Comparison of ENCODE assay signal across 7 mouse cellular contexts in the genomic region with DNA sequence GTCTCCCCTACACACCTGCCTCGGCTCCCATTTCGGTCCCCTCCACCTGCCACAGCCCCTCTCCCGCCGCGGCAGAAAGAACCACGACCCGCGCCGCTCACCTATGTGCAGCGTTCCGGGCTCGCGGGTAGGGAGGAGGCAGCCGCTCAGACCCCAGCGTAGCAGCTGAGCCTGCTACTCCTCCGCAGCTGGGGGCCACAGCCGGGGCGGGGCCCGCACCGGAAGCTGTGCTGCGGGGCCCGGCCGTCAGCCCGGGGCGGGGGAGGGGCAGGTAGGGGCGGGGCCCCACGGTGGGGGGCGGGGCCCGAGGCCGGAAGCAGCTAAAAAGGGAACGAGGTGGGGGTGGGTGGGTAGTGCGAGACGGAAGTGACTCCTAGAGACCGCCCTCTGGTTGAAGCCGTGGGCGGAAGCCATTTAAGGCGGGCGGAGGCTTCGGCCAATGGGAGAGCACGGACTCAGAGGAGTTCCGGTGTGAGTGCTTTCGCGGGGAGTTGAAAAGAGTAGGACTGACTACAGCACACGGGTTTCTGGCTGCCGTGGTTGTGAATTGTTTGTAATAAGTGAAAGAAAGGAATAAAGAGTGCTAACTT. TPM values are rescaled to one million over a fixed set of nuclear protein-coding genes. Genes with fewer than 3 reads are reported as not detected.
DNase-seq lines count a peak whose midpoint lies in the region; ATAC-seq lines count a peak whose summit lies in the region.

Arid3b (minus strand) TSS at position 213 of the 590 bp plus-strand sequence.

- no peaks in the 10 kb centered on the region for H3K36me3 ChIP-seq in intestine, embryonic 15.5 days
- H3K36me3 ChIP-seq in midbrain, embryonic 10.5 days = peaks cover 21% of the 10 kb centered on the region

- H3K9ac ChIP-seq in intestine, embryonic 15.5 days = peak within 1 kb of the TSS; percentile 69

- no peaks in the 10 kb centered on the region for H3K27me3 ChIP-seq in intestine, embryonic 15.5 days (replicated peaks)
- H3K27me3 ChIP-seq in midbrain, embryonic 10.5 days (ENCODE audit: low read depth, poor library complexity, severe bottlenecking) = 0 out of 2 replicates have a peak, but pooled peaks cover 7% of the 10 kb centered on the region

- H3K4me2 ChIP-seq in intestine, embryonic 15.5 days (replicated peaks) = peak within 1 kb of the TSS; percentile 81

- DNase-seq in adrenal gland, adult 18-20 months (ENCODE audit: low spot score in 2 of 2) = peak; percentile 73 to 81
- peak; percentile 99 for DNase-seq in embryo, embryonic 11 days
- peak; percentile 95 for DNase-seq in gastrocnemius, postnatal 25 days
- peak; percentile 89 to 97 for DNase-seq in left cerebral cortex, postnatal 25 days (ENCODE audit: low spot score in 2 of 2)
- peak; percentile 96 for DNase-seq in midbrain, embryonic 10.5 days (ENCODE audit: low spot score)
- DNase-seq in right cerebral cortex, postnatal 4 days = peak; percentile 87

- peak; percentile 99 for ATAC-seq in intestine, embryonic 15.5 days

- WGBS in intestine, embryonic 15.5 days = under 1% methylated on average over 44 of the region's 45 CpGs
- WGBS in midbrain, embryonic 10.5 days = under 1% methylated on average over 45 of the region's 45 CpGs

- intact Hi-C loops in left cerebral cortex, postnatal 25 days (cut with DNase I) = loop anchor here (1.0 kb wide), 1 partner anchor 71 kb away; the partner anchor contains the start of gene Clk3

- H3K4me1 ChIP-seq in intestine, embryonic 15.5 days (replicated peaks) = peaks cover 10% of the 10 kb centered on the region
- peaks cover 44% of the 10 kb centered on the region for H3K4me1 ChIP-seq in midbrain, embryonic 10.5 days

- H3K27ac ChIP-seq in intestine, embryonic 15.5 days = peak within 1 kb of the TSS; percentile 59; the same call in 1 of the 2 replicates
- peak within 1 kb of the TSS; percentile 93 for H3K27ac ChIP-seq in midbrain, embryonic 10.5 days (replicated peaks)

- peak within 1 kb of the TSS; percentile 84 for H3K4me3 ChIP-seq in intestine, embryonic 15.5 days (replicated peaks)
- peak within 1 kb of the TSS; percentile 88 for H3K4me3 ChIP-seq in midbrain, embryonic 10.5 days

- no peaks in the 10 kb centered on the region for H3K9me3 ChIP-seq in intestine, embryonic 15.5 days
- no peaks in the 10 kb centered on the region for H3K9me3 ChIP-seq in midbrain, embryonic 10.5 days (replicated peaks)

RNA-seq across cellular contexts. Expression of gene Arid3b, which starts in this region (rescaled TPM):
- 1 to 10 TPM; 5.4 to 7.1 TPM for total RNA-seq in adrenal gland, adult 18-20 months (2021)
- total RNA-seq in gastrocnemius, postnatal 25 days (2021) = 1 to 10 TPM; 2.1 to 2.8 TPM
- 7.4 and 7.8 TPM in 2 replicates for polyA plus RNA-seq in intestine, embryonic 15.5 days (2015; fragmentation: Nextera tagmentation; extraction: Ambion mirVana)
- total RNA-seq in left cerebral cortex, postnatal 25 days (2021) = 10 to 100 TPM in 1 of 2 experiments, 1 to 10 TPM in 1; 8.7 to 10.7 TPM
- polyA plus RNA-seq in midbrain, embryonic 10.5 days (2016; fragmentation: Nextera tagmentation; extraction: Ambion mirVana) = 40.2 and 41.0 TPM in 2 replicates

Comparison
In these comparisons a context has a peak if more than half of its experiments do, and no peak if none do; other contexts are left out.
1. Peak in every context shown above with its lines: DNase-seq, ATAC-seq, H3K4me3 ChIP-seq and H3K27ac ChIP-seq.